Mouse (Mus musculus) thymus, adult 2 months (tissue): ENCODE measurements at regions not wholly inside any gene's neighbourhood (a gene's known extent, or its start where the extent isn't known, plus 50 kb on each side); places are given as distances from the start of the nearest gene placed in this dataset.

ENCODE experiments used
- CTCF ChIP-seq: fragments of 200-500 bp; IDR thresholded peaks from 2 replicates; pipeline ENCODE4 v1.5.1; 2012; ENCODE audit warnings: mild to moderate bottlenecking, control low read depth, low read length, moderate library complexity, borderline replicate concordance; ENCODE audit not compliant: control insufficient read depth, poor library complexity, insufficient read depth; ENCODE audit errors: extremely low read depth
- POLR2A ChIP-seq: fragments of 200-500 bp; IDR thresholded peaks from 2 replicates; pipeline ENCODE4 v1.6.1; 2012; ENCODE audit warnings: mild to moderate bottlenecking, low read length, control low read depth, moderate library complexity; ENCODE audit not compliant: control insufficient read depth, poor library complexity, insufficient read depth; ENCODE audit errors: extremely low read depth

DNA sequence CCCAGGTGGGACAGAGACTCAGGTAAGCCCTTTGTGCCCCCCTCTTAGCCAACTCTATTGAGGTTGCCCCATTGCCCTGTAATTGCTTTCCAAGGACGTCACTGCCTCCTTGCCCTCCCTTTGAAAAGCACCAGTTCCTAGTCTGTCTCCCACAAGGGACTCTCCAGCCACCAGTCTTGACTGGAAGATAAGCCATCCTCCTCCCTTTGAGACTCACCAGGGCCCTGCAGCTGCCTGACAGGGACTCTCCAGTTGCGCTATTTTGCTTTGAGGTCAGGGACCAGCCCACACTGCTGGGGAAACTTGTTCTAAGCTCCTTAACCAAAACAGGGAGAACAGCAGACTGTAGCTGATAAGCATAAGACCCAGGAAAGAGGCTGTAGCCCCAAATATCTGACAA lies 69.7 kb upstream of the Slc22a22 start:
- TF ChIP-seq CTCF = no peak
- TF ChIP-seq POLR2A = no peak
